Mouse (Mus musculus): ENCODE data around the gene Slc23a2.

Gene Slc23a2

GRCm38 (mm10) chr2:132098365-132098764, 46.5 kb downstream of the Slc23a2 start:
- DNase-seq (ENCODE audit: low spot score) = no peak

- DNase-seq (ENCODE audit: low spot score) = no peak
These were observed 48.3 kb downstream of the Slc23a2 start for GRCm38 (mm10) chr2:132096582-132096981.

GRCm38 (mm10) chr2:132095821-132096220, 49.1 kb downstream of the Slc23a2 start:
- DNase-seq (ENCODE audit: low spot score) = no peak

- DNase-seq (ENCODE audit: low spot score) = no peak
These were observed 50.3 kb downstream of the Slc23a2 start for GRCm38 (mm10) chr2:132094441-132095230.

DNA sequence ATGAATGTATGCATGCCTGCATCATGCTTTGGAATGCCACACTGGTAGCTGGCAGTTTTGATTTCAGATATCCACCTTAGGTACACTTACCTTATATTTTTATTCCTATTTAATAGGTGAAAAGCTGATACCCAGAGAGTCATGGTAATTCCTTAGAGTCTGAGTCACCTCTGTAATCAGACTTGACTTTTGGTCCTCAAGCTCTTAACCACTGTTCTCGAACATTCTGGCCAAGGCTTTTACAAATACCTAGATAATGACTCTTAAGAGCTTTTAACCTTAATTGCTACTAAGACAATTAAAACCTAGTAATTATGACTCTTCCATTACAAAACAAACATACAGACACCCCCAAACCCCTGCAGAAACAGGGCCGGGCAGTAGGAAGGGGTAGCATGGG, 51.2 kb downstream of the Slc23a2 start:
- DNase-seq (ENCODE audit: low spot score) = no peak

DNA sequence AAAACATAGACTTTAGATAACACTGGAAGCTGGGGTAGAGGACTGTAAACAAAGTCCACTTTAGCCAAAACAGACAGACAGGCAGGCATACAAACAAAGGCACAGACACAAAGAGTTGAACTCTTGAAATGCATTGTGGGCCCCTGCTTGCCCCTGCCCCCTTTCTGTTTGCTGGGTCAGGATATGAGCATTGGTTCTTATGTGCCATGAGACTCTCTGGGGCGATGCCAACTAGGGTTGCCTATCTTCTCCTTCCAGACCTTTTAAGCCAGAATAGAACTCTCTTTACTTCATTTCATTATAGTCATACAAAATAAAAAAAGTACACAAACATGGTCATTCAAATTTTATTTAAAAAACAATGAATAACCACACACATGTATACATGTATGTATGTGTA, 51.6 kb downstream of the Slc23a2 start:
- no peak for DNase-seq (ENCODE audit: low spot score)

DNA sequence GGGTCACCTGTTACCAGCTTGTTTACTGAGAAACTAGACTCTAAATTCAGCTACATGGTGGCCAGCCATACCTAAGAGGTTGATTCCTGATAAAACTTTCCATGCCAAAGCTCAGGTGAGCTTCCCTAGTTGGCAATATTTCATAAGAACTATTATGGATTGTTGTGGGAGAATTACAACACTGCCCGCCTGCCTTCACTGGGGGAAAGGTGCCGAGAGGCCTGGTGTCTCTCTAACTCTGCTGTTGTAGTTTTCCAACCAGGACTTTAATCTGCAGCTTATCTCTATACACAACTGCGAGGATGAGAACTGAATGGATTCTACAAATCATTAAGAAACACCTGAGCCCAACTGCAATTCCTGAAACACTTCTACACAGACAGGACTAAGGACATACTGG, 52.2 kb downstream of the Slc23a2 start:
- no peak for DNase-seq (ENCODE audit: low spot score)

- DNase-seq (ENCODE audit: low spot score) = no peak
These were observed 53.2 kb downstream of the Slc23a2 start for GRCm38 (mm10) chr2:132091749-132092148.

- no peak for DNase-seq (ENCODE audit: low spot score)
These were observed 60.1 kb downstream of the Slc23a2 start for GRCm38 (mm10) chr2:132084813-132085212.

GRCm38 (mm10) chr2:132084396-132084795, 60.5 kb downstream of the Slc23a2 start:
- no peak for DNase-seq (ENCODE audit: low spot score)

DNA sequence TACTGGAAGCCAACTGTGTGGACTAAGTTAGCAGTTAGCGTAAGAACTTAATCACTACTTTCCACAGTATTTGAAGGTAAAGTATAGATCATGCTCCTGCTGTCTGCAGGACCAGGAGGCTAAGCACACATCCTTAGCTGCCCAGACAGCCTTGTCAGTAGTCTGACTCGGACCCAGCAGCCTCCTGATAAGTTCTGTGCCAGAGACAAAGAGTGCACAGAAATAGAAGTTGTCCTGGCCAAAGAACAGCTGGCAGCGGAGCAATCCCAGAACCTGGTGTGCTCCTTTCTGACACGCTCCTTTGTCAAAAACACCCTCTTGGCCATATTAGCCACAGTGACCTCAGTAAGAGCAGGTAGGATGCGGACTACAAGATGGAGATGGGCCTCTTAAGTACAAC, 65.8 kb downstream of the Slc23a2 start:
- no peak for DNase-seq (ENCODE audit: low spot score)

- DNase-seq (ENCODE audit: low spot score) = no peak
These were observed 71.9 kb downstream of the Slc23a2 start for GRCm38 (mm10) chr2:132073052-132073451.

GRCm38 (mm10) chr2:132069985-132070735, 74.7 kb downstream of the Slc23a2 start:
- DNase-seq (ENCODE audit: low spot score) = no peak

DNA sequence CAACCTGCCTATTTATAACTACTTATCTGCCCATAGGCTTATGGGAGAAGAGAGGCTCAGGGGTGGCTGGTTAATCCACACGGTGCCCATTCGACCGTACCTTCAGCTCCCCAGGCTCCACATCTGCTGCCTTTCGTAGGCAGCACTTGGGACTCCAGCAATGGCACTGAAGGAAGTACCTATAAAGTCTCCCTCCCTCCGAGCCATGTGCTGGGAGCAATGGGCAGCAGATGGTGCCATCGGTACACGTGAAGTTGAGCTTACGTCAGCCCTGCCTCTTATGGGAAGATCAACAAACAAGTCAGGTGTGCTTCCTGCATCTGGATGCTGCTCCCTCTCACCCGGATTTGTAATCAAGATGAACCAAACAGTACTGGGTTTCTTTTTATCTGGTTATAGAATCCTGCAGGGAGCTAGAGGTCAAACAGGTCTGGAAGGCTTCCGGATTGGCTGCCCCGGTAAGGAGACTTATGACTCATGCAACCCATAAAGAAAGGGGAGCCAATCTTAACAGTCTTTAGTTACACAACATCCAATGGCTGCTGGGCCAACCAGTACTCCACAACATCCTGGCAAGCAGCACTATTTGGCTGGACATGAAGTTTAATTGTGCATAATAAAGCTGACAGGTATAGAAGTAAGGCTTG, 80.6 kb downstream of the Slc23a2 start:
- no peak for DNase-seq (ENCODE audit: low spot score)

- DNase-seq (ENCODE audit: low spot score) = no peak
These were observed 81.1 kb downstream of the Slc23a2 start for GRCm38 (mm10) chr2:132063776-132064175.

DNA sequence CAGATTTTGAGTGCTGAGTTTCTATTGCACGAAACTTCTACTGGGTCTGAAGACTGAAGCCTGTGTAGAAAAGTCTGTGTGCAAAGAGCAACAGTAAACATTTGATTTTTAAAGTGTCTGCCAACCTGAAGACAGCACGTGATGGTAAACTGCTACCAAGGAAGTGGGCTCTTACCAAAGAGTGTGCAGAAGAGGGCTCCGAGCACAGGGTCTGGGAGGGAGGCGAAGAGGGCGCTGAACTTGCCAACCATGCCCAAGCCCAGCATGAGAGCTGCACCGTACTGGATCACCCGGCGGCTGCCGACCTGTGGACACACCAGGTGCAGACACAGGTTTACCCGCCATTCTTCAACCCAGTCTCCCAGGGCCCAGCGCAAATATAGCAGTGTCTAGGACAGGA, 83.0 kb downstream of the Slc23a2 start:
- no peak for DNase-seq (ENCODE audit: low spot score)

- DNase-seq (ENCODE audit: low spot score) = no peak
These were observed 85.0 kb downstream of the Slc23a2 start for GRCm38 (mm10) chr2:132059919-132060318.

DNA sequence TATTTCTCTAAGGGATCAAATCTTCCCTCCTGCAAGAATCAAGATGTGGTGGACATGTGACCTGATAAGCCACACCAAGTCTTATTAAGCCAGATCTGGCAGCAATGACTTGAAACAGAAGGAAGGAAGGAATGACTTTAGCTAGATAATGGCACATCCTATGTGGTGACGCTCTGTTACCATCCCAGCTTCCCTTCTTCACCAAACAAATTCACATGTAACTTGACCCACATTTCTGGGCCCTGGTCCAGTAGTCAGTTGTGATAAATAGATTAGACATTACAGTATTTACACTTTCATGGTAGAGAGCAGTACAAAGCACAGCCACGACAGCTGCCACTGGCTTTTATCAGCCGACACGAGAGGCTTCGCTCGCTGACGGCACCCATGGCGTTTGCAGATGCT, 89.6 kb downstream of the Slc23a2 start:
- DNase-seq (ENCODE audit: low spot score) = no peak

GRCm38 (mm10) chr2:132053824-132054223, 91.1 kb downstream of the Slc23a2 start:
- no peak for DNase-seq (ENCODE audit: low spot score)

- DNase-seq (ENCODE audit: low spot score) = no peak
These were observed 93.1 kb downstream of the Slc23a2 start for GRCm38 (mm10) chr2:132051798-132052197.

DNA sequence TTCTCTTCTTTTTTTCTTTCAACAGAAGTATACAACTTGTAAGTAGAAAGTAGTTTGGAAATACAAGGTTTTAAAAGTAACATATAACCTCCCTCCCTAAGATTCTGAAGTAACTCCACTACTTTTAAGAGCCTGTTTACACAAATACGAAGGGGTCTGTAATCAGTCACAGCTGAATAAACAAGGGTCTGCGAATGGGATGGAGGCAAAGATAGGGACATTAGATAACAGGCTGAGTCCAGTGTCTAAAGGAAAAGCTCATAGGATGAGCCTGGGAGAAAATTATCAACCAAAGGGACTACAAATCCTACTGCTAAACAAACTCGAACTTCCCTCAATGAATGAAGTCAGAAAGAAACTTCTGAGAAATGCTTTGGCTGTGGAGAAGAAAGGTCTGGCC, 95.0 kb downstream of the Slc23a2 start:
- DNase-seq (ENCODE audit: low spot score) = no peak

GRCm38 (mm10) chr2:132049491-132049890, 95.4 kb downstream of the Slc23a2 start:
- DNase-seq (ENCODE audit: low spot score) = no peak

Data from ovary, postnatal 10 days (tissue).